Mouse (Mus musculus): ENCODE data around the gene Suclg2. TPM values are rescaled to one million over a fixed set of nuclear protein-coding genes. Genes with fewer than 3 reads are reported as not detected.

The Suclg2 gene
- total RNA-seq, 2 experiments from 2014 or later = 38.1 to 48.0 TPM

- DNase-seq = no peak
- intact Hi-C loops (cut with DNase I) = no loop called here
Observed at GRCm38 (mm10) chr6:95574867-95575266, 143.7 kb downstream of the Suclg2 start.

GRCm38 (mm10) chr6:95574389-95574788, 144.2 kb downstream of the Suclg2 start:
- no peak for DNase-seq
- intact Hi-C loops (cut with DNase I) = no loop called here

GRCm38 (mm10) chr6:95573035-95573759, 145.4 kb downstream of the Suclg2 start:
- no peak for DNase-seq

DNA sequence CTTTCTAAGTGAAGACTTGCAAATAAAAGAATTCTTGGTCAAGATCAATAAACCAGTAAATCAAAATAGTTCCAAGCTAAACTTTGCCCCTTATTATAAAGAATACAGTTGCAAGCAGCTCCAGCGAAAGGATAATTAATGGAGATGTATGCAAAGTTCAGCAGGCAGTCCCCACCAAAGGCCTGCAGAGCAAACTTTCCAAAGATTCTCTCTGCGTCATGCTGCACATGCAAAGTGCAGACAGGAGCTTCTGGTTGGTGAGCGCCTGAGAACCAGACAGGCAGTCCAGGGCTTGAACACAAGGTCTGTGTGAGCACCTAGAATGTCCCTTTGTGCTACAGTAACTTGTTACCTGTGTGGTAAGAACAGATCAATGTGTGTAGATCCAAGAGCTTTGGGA, 147.0 kb downstream of the Suclg2 start:
- no peak for DNase-seq
- intact Hi-C loops (cut with DNase I) = no loop called here

More at GRCm38 (mm10) chr6:95573035-95573759, 145.4 kb downstream of the Suclg2 start:
- intact Hi-C loops (cut with DNase I) = no loop called here

- intact Hi-C loops (cut with DNase I) = no loop called here
Observed at GRCm38 (mm10) chr6:95563355-95564009, 155.1 kb downstream of the Suclg2 start.

GRCm38 (mm10) chr6:95556320-95556719, 162.3 kb downstream of the Suclg2 start:
- DNase-seq = no peak
- intact Hi-C loops (cut with DNase I) = no loop called here

More at GRCm38 (mm10) chr6:95563355-95564009, 155.1 kb downstream of the Suclg2 start:
- DNase-seq = no peak

GRCm38 (mm10) chr6:95552339-95552950, 166.2 kb downstream of the Suclg2 start:
- intact Hi-C loops (cut with DNase I) = no loop called here
- DNase-seq = no peak

GRCm38 (mm10) chr6:95551000-95551399, 167.6 kb downstream of the Suclg2 start:
- intact Hi-C loops (cut with DNase I) = no loop called here
- DNase-seq = no peak

DNA sequence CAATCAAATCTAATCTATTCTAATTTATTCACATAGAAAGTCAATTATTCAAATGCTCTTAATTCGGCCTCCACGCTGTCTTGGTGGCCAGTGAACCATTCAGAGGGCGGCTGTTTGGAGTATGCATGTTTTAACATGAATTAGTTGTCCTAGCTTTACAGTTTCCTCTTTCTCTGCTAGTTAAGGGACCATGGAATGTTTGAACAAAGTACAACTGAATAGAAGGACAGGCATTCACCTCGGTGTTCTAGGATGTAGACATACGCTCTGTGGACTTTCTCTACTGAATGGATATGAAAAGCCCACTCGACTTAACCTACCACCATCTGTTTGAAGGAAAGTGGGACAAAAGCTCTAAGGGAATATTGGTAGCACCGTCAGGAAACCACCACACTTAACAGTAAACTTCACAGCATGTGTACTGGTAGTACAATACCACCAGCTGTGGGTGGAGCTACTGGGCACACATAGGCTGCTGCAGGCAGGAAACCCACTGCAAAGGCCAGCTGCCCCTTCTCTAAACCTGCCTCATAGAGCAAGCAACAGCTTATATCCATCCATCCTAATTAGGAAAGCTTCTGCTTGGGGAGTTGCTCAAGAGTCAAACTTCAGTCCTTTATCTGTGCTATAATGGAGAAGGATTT, 172.3 kb downstream of the Suclg2 start:
- intact Hi-C loops (cut with DNase I) = no loop called here
- no peak for DNase-seq

- intact Hi-C loops (cut with DNase I) = no loop called here
- no peak for DNase-seq
Observed at GRCm38 (mm10) chr6:95545714-95546113, 172.9 kb downstream of the Suclg2 start.

DNA sequence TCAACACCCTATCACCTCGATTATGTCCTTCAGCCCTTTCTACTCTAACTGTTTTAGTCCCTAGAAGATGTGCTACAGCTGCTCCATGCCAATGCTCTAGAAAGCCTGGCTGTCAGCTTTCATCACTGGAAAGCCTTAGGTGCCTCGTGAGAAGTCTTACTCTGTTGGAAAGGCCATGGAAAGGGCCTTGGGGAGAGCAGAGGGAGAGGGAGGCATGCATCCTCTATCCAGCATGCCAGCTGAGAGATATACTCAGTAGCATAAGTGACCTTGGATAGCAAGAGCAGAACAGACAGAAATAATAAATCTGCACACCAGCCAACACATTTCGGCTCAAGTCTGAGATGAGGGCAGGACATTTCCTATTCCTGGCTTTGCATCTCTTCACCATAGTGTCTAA, 173.3 kb downstream of the Suclg2 start:
- intact Hi-C loops (cut with DNase I) = no loop called here
- no peak for DNase-seq

- no peak for DNase-seq
Observed at GRCm38 (mm10) chr6:95535191-95535590, 183.4 kb downstream of the Suclg2 start.

DNA sequence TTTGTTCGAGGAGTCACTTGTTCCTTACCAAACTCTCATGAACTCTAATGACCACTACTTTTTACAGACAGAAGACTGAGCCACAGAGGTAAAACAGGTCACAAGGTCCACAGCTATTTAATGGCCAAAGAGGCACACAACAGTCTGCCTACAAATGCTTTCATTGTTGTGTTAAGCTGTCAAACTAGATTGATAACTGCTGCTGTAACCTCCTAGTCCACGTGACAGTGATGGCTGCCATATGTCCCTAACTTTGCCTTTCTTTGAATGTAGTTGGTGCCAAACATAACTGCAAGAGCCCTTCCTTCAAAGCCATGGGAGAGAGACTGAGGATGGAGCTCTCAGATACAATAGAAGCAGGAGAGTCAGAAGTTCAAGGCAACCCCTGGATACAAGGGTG, 198.8 kb downstream of the Suclg2 start:
- intact Hi-C loops (cut with DNase I) = no loop called here
- no peak for DNase-seq

More at GRCm38 (mm10) chr6:95535191-95535590, 183.4 kb downstream of the Suclg2 start:
- intact Hi-C loops (cut with DNase I) = no loop called here

DNA sequence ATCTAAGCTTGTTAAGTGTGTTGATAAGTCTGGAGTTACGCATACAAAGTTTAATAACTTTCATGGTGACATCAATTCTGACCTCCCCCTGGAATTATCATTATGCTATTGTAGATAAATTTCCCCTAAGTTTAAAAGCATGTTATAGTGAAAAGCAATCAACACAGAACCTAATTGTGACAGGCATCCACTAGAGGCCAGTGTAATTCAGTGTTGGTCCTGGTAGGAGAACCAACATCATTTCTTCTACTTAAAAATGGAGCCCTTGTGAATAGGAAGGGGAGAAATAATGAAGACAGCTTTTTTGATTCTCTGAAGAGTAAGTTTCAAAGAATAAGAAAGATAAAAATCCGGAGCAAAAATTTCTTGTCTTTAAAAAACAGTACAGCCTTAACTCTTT, 200.2 kb downstream of the Suclg2 start:
- intact Hi-C loops (cut with DNase I) = no loop called here
- no peak for DNase-seq

GRCm38 (mm10) chr6:95515721-95516120, 202.9 kb downstream of the Suclg2 start:
- intact Hi-C loops (cut with DNase I) = no loop called here
- no peak for DNase-seq

- DNase-seq = no peak
- intact Hi-C loops (cut with DNase I) = no loop called here
Observed at GRCm38 (mm10) chr6:95514726-95515125, 203.9 kb downstream of the Suclg2 start.

DNA sequence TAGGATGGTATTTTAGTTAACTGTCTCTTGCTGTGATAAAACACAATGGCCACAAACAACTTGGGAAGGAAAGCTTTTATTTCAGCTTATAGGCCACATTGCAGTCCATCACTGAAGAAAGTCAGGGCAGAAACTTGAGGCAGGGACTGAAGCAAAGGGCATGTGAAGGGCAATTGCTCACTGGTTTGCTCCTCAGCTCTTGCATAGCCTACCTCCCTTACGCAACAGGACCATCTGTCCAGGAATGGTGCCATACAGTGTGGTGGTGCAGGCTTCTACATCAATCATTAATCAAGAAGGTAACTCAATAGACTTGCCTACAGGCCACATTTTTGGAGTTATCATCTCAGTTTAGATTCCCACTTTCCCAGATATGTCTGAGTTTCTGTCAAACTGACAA, 206.9 kb downstream of the Suclg2 start:
- no peak for DNase-seq
- intact Hi-C loops (cut with DNase I) = no loop called here

DNA sequence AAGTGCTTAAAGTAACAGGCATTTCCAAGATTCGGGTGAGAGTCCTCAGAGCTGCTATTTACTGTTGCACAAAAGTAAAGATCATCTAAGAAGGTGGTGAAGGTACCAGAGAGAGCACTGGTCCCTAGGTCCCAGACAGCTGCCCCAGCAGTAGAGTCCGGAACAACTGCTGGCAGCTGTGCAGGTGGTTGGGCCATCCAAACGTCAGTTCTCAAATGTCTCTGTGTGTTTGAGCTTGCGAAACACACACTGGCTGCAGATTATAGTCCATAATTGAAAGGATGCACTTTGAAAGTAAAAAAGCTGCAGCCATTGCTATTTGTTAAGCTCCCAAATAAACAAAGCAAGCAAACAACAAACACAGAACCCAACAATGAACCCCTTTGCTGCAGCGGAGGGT, 217.8 kb downstream of the Suclg2 start:
- peak in 1 of 2 experiments; percentile 23 for DNase-seq
- intact Hi-C loops (cut with DNase I) = no loop called here

DNA sequence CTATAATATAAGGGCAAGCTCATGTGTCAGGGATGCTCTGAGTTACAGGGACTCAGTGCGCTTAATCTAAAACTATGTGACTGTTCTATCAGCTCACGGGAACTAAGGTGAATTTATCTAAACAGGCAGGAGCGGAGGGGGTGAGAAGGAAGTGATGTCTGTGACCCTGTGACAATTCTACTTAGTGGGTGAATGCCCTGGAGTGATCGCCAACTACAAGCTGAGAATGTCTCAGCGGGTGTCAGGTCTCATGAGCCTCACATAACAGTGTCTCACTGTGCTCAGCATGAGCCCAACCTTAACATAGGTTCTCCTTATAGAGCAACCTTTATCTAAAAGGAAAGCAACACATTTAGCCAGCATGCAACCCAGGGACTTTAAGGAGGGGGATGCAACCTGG, 219.0 kb downstream of the Suclg2 start:
- DNase-seq = no peak
- intact Hi-C loops (cut with DNase I) = no loop called here

DNA sequence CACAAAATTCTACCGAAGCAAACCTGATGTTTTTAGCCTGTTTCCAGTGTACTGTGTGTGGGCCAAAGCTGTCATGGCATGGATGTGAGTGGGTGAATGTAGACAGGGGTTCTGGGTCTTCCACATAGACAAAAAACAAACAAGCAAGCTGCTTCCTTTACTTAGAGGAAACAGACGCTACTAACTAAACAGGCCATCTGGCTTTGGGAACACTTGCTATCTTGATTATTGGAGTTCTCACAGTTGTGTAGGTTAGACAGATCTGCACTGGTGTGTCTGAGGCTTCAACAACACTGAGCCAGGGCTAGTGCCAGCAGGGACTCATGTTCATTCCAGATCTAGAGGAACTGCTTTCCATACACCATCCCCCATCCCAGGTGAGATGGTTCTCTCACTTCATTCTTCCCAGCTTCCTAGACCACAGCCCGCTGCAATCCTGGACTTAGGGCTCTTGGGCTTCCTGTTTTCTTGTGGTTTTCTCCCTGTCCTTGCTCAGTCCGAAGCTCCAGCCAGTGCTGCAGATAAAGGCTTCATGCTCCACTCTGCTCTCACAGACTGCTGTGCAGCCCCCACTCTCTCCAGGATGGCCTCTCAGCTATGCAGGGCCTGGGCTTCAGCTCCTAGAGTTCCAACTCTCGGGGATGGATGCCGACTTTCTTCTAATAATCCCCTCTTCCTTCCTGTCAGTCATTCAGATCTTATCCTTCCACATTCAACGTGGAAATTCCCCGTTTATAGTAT, 226.2 kb downstream of the Suclg2 start:
- intact Hi-C loops (cut with DNase I) = no loop called here
- DNase-seq = no peak
